Mouse (Mus musculus) kidney, adult 2 months (tissue): ENCODE measurements around the gene Itpripl2.

Experiments used
- CTCF ChIP-seq: fragments of 200-500 bp; conservative IDR thresholded peaks from 2 replicates; pipeline ENCODE4 v1.5.1; 2011; ENCODE audit warnings: low read depth, mild to moderate bottlenecking, control low read depth, low read length, moderate library complexity, mixed read lengths; ENCODE audit not compliant: insufficient read depth, insufficient read length
- POLR2A ChIP-seq: fragments of 200-500 bp; IDR thresholded peaks from one replicate; pipeline ENCODE4 v1.6.1; 2011; ENCODE audit warnings: low read depth, low read length, control low read depth

GRCm38 (mm10) chr7:118464432-118464831 lies 27.3 kb downstream of the Itpripl2 start:
- no peak for TF ChIP-seq CTCF
- TF ChIP-seq POLR2A: no peak
